Mouse (Mus musculus): ENCODE measurements around the gene Mia. TPM values are rescaled to one million over a fixed set of nuclear protein-coding genes. Genes with fewer than 3 reads are reported as not detected.

The Mia gene
- total RNA-seq, 2 experiments from 2014 or later = 0.70 to 1.4 TPM

GRCm38 (mm10) chr7:27162780-27163449, 18.0 kb downstream of the Mia start:
- no peak for DNase-seq (ENCODE audit: low spot score in 2 of 2)

- no peak for DNase-seq (ENCODE audit: low spot score in 2 of 2)
These were observed 19.2 kb downstream of the Mia start for GRCm38 (mm10) chr7:27161744-27162143.

- no peak for DNase-seq (ENCODE audit: low spot score in 2 of 2)
These were observed 20.0 kb downstream of the Mia start for GRCm38 (mm10) chr7:27160921-27161320.

GRCm38 (mm10) chr7:27159882-27160281, 21.1 kb downstream of the Mia start:
- DNase-seq (ENCODE audit: low spot score in 2 of 2) = peak; percentile 76 to 81

- no peak for DNase-seq (ENCODE audit: low spot score in 2 of 2)
These were observed 21.7 kb downstream of the Mia start for GRCm38 (mm10) chr7:27159256-27159655.

- DNase-seq (ENCODE audit: low spot score in 2 of 2) = no peak
These were observed 22.8 kb downstream of the Mia start for GRCm38 (mm10) chr7:27158171-27158570.

GRCm38 (mm10) chr7:27156005-27156404, 25.0 kb downstream of the Mia start:
- DNase-seq (ENCODE audit: low spot score in 2 of 2) = peak; percentile 68 to 75

GRCm38 (mm10) chr7:27153205-27153764, 27.7 kb downstream of the Mia start, which contains the start of gene Cyp2t4:
Gene Cyp2t4, plus strand, starts transcription at chr7:27153714.
- DNase-seq (ENCODE audit: low spot score in 2 of 2) = peak in 1 of 2 experiments; percentile 13

- DNase-seq (ENCODE audit: low spot score in 2 of 2) = no peak
These were observed 44.5 kb downstream of the Mia start for GRCm38 (mm10) chr7:27136410-27136996.

- no peak for DNase-seq (ENCODE audit: low spot score in 2 of 2)
These were observed 47.2 kb downstream of the Mia start for GRCm38 (mm10) chr7:27133757-27134156.

- no peak for DNase-seq (ENCODE audit: low spot score in 2 of 2)
These were observed 47.8 kb downstream of the Mia start for GRCm38 (mm10) chr7:27133156-27133555.

- DNase-seq (ENCODE audit: low spot score in 2 of 2) = peak; percentile 56 to 73
These were observed 48.4 kb downstream of the Mia start for GRCm38 (mm10) chr7:27132588-27132987.

- no peak for DNase-seq (ENCODE audit: low spot score in 2 of 2)
These were observed 49.6 kb downstream of the Mia start for GRCm38 (mm10) chr7:27131387-27131786.

GRCm38 (mm10) chr7:27130521-27131370, 50.2 kb downstream of the Mia start:
- DNase-seq (ENCODE audit: low spot score in 2 of 2) = no peak

GRCm38 (mm10) chr7:27129811-27130210, 51.1 kb downstream of the Mia start:
- no peak for DNase-seq (ENCODE audit: low spot score in 2 of 2)

Small RNA genes lying within 50 kb of the gene (microRNA-seq; reads per million reads assigned to microRNA genes)
- gene Mir1191 (0 reads per million in 2 experiments), gene Mir3101 (0 to 0.25 reads per million in 2 experiments)

Other genes with a start within 250 kb of the Mia start
- not detected for gene Cyp2a22, start 241.8 kb downstream of the Mia start, total RNA-seq (2021)
- not detected for gene Cyp2a12, start 152.1 kb downstream of the Mia start, total RNA-seq (2021)
- not detected for gene Cyp2f2, start 61.2 kb downstream of the Mia start, total RNA-seq (2021)
- not detected for gene Cyp2t4, start 27.4 kb downstream of the Mia start, total RNA-seq (2021)
- 100 to 1,000 TPM; 101 to 115 TPM for gene Egln2, start 14.4 kb downstream of the Mia start, total RNA-seq (2021)
- 10 to 100 TPM; 93.0 to 99.8 TPM for gene Rab4b, start 2.3 kb downstream of the Mia start, total RNA-seq (2021)
- not detected for gene Gm21983, start 71 bp downstream of the Mia start, total RNA-seq (2021)
- gene BC024978, start 14.6 kb upstream of the Mia start, total RNA-seq (2021) = 10 to 100 TPM; 19.7 to 22.7 TPM
- 10 to 100 TPM; 75.9 to 85.9 TPM for gene Snrpa, start 15.1 kb upstream of the Mia start, total RNA-seq (2021)
- 10 to 100 TPM; 11.3 to 11.7 TPM for gene Itpkc, start 47.5 kb upstream of the Mia start, total RNA-seq (2021)
- 10 to 100 TPM; 33.6 to 39.6 TPM for gene Coq8b, start 51.9 kb upstream of the Mia start, total RNA-seq (2021)
- 100 to 1,000 TPM; 108 to 128 TPM for gene Numbl, start 77.3 kb upstream of the Mia start, total RNA-seq (2021)
- gene Ltbp4, start 156.5 kb upstream of the Mia start, total RNA-seq (2021) = 10 to 100 TPM; 42.2 to 46.6 TPM
- 10 to 100 TPM; 27.9 to 33.2 TPM for gene Shkbp1, start 174.9 kb upstream of the Mia start, total RNA-seq (2021)
- gene Gm20479, start 176.3 kb upstream of the Mia start, total RNA-seq (2021) = not detected

All from left cerebral cortex, adult 18-20 months (tissue).